Mouse (Mus musculus) megakaryocyte, embryonic 14.5 days (primary cell): ENCODE results near the gene Psmg3. TPM values are rescaled to one million over a fixed set of nuclear protein-coding genes. Genes with fewer than 3 reads are reported as not detected.

Source experiments
- H3K27me3 ChIP-seq: replicated peaks from 2 replicates; pipeline ENCODE3; 2012; ENCODE audit warnings: inconsistent platforms
- H3K36me3 ChIP-seq: replicated peaks from 2 replicates; pipeline ENCODE3; 2012; ENCODE audit warnings: low read length, inconsistent platforms, mixed read lengths
- H3K4me1 ChIP-seq: 2 replicates; pipeline ENCODE4 v1.6.1; 2012; ENCODE audit warnings: inconsistent platforms
- H3K4me3 ChIP-seq: replicated peaks from 2 replicates; pipeline ENCODE3; 2012; ENCODE audit warnings: moderate library complexity, mild to moderate bottlenecking, inconsistent platforms
- H3K9me3 ChIP-seq: 2 replicates; pipeline ENCODE4 v1.6.1; 2012; ENCODE audit warnings: inconsistent platforms
- FLI1 ChIP-seq: IDR thresholded peaks from 2 replicates; pipeline ENCODE4 v1.6.1; 2012; ENCODE audit warnings: low read length, inconsistent platforms, mixed read lengths
- GATA1 ChIP-seq: IDR thresholded peaks from 3 replicates; pipeline ENCODE4 v1.6.1; 2012; ENCODE audit warnings: mixed read lengths, low read length, inconsistent platforms, borderline replicate concordance
- polyA plus RNA-seq: library from polyadenylated mRNA; stranded (reverse); fragments of >175 nt; gene quantifications from 2 replicates; pipeline ENCODE4 v1.2.3, GENCODE M21; 2012; ENCODE audit warnings: low replicate concordance; ENCODE audit not compliant: insufficient read depth

Gene Psmg3
- polyA plus RNA-seq, 1 experiment = 30.7 TPM

GRCm38 (mm10) chr5:139817292-139817691, 9.4 kb downstream of the Psmg3 start:
- Histone ChIP-seq H3K4me3 (no peak overlapping the region), H3K4me1 (peaks cover 72% of the 10 kb centered on the region), H3K36me3 (peaks cover 29% of the 10 kb centered on the region), H3K9me3 (no peaks in the 10 kb centered on the region), H3K27me3 (no peaks in the 10 kb centered on the region)
- TF ChIP-seq FLI1 = no peak
- no peak for TF ChIP-seq GATA1

DNA sequence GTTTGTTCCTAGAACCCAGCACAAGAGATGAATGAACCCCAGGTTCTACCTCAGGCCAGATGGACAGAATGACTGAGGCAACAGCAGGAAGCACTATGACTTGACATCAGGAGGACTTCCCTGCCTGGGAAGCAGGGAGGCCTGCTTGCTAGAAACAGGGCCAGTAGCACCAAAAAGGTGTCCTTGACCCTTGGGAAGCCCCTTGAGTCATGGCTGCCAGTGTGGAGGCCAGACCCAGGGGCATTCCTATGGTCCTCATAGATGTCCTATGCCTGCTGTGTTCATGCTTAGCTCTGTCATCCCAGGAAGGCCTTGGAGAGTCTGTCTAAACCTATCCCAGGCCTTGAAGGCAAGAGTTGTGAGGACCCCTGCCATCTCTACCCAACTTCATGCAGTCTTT, 10.2 kb downstream of the Psmg3 start:
- Histone ChIP-seq H3K4me1 (peaks cover 80% of the 10 kb centered on the region), H3K9me3 (no peaks in the 10 kb centered on the region), H3K4me3 (no peak overlapping the region), H3K27me3 (no peaks in the 10 kb centered on the region), H3K36me3 (peaks cover 21% of the 10 kb centered on the region)
- TF ChIP-seq GATA1 = no peak

DNA sequence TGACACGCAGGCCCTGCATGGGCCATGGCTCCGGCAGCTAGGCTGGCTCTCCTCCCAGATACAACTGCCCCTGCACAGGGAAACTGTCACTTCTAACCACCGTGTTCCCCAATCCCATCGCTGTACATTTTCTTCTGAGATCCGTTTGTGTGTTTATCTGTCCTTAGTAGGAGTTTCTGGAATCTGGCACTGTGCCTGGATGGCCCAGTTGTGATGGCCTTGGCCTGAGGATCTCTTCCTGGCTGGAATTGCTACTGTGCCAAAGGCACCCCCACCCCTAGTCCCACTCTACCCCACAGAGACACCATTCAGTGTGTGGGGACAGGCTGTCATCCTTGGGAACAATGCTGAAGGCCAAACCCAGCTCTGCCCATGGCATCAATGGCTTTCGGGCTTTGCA, 10.7 kb downstream of the Psmg3 start:
- Histone ChIP-seq H3K36me3 (peaks cover 16% of the 10 kb centered on the region), H3K4me3 (peak overlapping the region; percentile 42), H3K27me3 (no peaks in the 10 kb centered on the region), H3K4me1 (peaks cover 85% of the 10 kb centered on the region), H3K9me3 (no peaks in the 10 kb centered on the region)
- no peak for TF ChIP-seq GATA1

DNA sequence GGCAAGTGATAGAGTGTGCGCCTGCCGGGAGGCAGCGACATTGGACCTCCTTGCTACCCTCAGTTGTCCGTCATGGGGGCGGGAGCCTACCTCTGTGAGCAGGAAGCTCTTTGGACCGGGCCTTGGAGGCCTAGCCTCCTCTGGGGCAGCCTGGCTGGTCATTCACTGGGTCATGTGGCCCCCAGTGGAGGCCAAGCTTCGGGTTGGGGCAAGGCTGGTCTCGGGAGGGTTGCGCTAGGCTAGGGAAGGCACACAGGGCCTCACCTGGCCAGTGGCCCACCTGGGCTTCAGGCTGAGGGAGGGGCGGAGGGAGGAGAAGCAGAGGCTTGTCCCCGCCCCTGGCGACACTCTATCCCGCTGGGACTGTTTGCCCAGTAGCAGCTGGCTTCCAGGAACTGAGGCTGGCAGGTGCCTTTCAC, 12.7 kb downstream of the Psmg3 start:
- Histone ChIP-seq H3K9me3 (no peaks in the 10 kb centered on the region), H3K4me1 (peaks cover 88% of the 10 kb centered on the region), H3K36me3 (no peaks in the 10 kb centered on the region), H3K27me3 (no peaks in the 10 kb centered on the region), H3K4me3 (no peak overlapping the region)
- no peak for TF ChIP-seq GATA1
- no peak for TF ChIP-seq FLI1

- H3K4me1 ChIP-seq = peaks cover 85% of the 10 kb centered on the region
- no peak overlapping the region for H3K4me3 ChIP-seq
- no peak for TF ChIP-seq FLI1
- no peaks in the 10 kb centered on the region for H3K9me3 ChIP-seq
- H3K27me3 ChIP-seq = no peaks in the 10 kb centered on the region
- H3K36me3 ChIP-seq = peaks cover 4% of the 10 kb centered on the region
Measured at GRCm38 (mm10) chr5:139813126-139813490, 13.6 kb downstream of the Psmg3 start.

DNA sequence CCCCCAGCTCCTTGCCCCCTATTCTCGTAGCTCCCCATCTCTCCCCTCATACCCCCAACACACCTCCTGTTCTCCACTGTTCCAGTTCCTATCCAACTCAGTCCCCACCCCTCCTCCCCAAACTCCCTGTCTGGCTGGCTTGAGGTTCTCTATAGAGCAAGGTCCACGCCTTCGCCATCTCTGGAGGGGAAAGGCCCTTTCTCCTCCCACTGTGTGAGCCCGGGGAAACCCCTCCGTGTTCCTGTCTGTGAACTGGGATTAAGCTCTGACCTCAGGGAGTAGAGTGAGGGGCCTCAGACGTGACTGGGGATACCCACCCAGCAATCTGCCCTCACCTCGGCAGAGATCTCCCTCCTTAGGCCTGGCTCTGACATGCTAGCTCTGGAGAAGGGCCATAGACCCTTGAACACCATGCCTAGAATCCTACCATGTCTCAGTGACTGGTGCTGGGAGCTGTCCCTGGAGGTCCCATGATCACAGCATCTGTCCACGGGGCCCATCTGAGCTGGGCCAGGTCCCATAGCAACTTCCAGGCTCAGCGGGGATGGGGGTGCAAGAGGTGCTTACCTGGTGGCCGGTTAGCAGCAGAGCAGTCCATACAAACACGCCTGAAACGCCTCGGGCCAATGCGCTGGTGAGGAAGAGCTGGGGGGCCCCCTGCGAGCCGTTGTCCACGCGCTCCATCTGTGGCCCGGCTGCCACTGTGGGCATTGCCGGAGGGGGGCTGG, 14.1 kb downstream of the Psmg3 start:
- Histone ChIP-seq H3K4me3 (peak overlapping the region; percentile 78), H3K4me1 (peaks cover 85% of the 10 kb centered on the region)
- TF ChIP-seq GATA1 (no peak), FLI1 (no peak)

DNA sequence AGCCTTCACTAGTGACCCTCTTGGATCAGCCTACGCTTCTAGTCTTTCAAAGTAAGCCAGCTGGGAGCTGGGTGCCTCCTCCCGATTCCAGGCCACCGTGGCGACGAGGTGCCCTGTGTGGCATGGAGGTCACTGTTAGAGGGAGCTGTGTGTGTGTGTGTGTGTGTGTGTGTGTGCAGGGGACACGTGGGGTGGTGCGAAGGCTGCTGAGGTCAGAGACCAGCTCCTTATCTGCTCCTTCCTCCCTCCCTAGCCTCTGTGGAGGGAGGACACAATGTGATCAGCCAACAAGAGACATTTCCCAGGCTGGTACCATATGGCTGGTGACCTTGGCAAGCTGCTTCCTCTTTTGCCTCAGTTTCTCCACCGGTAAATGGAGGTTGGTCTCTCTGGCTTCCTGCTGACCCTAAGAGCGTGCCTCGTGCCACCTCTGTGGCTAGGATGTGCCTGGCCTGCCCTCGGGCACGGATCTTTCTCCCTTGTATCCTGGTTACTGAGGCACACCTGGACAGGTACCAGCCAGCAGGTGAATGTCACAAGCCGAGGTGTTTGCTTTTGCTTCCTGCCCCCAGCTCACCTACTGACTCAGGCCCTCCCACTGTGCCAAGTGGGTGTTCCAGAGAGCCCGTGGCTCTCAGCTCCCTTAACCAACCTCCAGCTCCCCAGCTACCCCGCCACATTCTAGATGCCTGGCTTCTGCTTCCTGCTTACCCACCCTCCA, 14.8 kb downstream of the Psmg3 start:
- peaks cover 81% of the 10 kb centered on the region for H3K4me1 ChIP-seq
- no peak for TF ChIP-seq FLI1
- TF ChIP-seq GATA1 = no peak
- no peaks in the 10 kb centered on the region for H3K27me3 ChIP-seq
- H3K36me3 ChIP-seq = peaks cover 13% of the 10 kb centered on the region
- H3K9me3 ChIP-seq = no peaks in the 10 kb centered on the region
- peak overlapping the region; percentile 78 for H3K4me3 ChIP-seq

More for the DNA sequence above, 14.1 kb downstream of the Psmg3 start:
- peaks cover 10% of the 10 kb centered on the region for H3K36me3 ChIP-seq
- H3K27me3 ChIP-seq = no peaks in the 10 kb centered on the region
- no peaks in the 10 kb centered on the region for H3K9me3 ChIP-seq

DNA sequence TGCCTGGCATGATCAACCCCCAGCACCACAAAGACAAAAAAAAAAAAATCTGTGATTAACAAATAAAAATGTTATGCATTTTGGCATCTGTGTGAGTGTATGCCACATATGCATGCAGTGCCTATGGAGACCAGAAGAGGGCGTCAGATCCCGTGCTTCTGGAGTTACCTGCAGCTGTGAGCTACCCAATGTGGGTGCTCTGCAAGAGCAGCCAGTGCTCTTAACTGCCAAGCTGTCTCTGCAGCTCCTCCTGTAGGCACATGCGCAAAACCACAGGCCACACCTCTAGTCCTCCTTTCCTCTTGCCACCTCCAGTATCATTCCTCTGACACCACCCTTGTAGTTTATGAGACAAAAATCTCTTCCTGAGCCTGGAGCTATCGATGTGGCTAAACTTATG, 17.3 kb downstream of the Psmg3 start:
- Histone ChIP-seq H3K4me3 (no peak overlapping the region), H3K4me1 (peaks cover 82% of the 10 kb centered on the region), H3K36me3 (peaks cover 32% of the 10 kb centered on the region), H3K27me3 (no peaks in the 10 kb centered on the region), H3K9me3 (no peaks in the 10 kb centered on the region)
- no peak for TF ChIP-seq GATA1
- no peak for TF ChIP-seq FLI1

DNA sequence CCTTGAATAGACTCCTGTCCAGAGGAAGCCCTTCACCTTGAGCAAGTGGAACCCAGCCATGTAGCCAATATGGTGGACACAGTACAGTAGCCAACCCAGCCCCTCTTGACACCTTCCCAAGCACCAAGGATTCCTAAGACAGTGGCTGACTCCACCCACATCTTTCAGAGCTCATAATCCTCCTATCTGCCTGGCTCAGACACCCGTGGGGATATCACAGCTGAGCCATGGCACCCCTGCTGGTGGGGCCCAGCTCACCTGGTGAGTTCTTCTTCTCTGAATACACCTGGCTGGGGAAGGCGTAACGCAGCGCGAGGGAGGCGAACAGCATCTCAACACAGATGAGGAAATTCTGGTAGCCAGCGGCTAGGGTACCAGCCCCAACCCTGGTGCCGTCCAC, 20.8 kb downstream of the Psmg3 start:
- Histone ChIP-seq H3K27me3 (no peaks in the 10 kb centered on the region), H3K36me3 (peaks cover 56% of the 10 kb centered on the region), H3K4me1 (peaks cover 82% of the 10 kb centered on the region), H3K4me3 (no peak overlapping the region), H3K9me3 (no peaks in the 10 kb centered on the region)
- no peak for TF ChIP-seq GATA1
- TF ChIP-seq FLI1 = no peak

DNA sequence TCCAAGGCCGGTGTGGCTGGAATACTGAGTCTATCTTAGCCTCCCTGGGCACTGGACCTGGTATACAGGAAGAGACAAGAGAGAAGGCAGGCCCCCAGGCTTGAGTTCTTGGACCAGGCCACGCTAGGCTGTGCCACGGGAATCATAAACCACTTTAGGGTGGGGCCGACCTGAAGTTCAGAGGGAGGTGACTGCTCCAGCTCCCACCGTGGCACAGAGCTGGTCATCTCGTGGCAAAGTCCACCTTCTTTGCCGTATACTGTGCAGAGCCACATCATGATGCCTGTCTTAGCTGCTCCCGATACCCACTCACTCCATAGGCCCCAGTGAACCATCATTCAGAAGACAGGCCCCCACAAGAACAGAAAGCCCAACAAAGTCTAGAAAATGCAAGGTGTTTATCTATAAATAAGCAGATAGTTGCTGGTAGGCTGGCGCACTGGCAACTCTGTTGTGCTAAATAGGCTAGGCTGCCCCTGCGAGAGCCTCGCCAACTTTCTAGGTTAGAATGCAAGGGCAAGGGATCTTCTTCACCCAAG, 22.0 kb downstream of the Psmg3 start:
- Histone ChIP-seq H3K36me3 (peaks cover 69% of the 10 kb centered on the region), H3K9me3 (no peaks in the 10 kb centered on the region), H3K27me3 (no peaks in the 10 kb centered on the region), H3K4me3 (peak overlapping the region; percentile 83), H3K4me1 (peaks cover 92% of the 10 kb centered on the region)
- no peak for TF ChIP-seq GATA1
- no peak for TF ChIP-seq FLI1
